Mouse (Mus musculus): ENCODE results near the gene Col4a2. TPM values are rescaled to one million over a fixed set of nuclear protein-coding genes. Genes with fewer than 3 reads are reported as not detected.

Col4a2 gene
- polyA plus RNA-seq, 1 experiment from 2014 or later, result 11.8 TPM

DNA sequence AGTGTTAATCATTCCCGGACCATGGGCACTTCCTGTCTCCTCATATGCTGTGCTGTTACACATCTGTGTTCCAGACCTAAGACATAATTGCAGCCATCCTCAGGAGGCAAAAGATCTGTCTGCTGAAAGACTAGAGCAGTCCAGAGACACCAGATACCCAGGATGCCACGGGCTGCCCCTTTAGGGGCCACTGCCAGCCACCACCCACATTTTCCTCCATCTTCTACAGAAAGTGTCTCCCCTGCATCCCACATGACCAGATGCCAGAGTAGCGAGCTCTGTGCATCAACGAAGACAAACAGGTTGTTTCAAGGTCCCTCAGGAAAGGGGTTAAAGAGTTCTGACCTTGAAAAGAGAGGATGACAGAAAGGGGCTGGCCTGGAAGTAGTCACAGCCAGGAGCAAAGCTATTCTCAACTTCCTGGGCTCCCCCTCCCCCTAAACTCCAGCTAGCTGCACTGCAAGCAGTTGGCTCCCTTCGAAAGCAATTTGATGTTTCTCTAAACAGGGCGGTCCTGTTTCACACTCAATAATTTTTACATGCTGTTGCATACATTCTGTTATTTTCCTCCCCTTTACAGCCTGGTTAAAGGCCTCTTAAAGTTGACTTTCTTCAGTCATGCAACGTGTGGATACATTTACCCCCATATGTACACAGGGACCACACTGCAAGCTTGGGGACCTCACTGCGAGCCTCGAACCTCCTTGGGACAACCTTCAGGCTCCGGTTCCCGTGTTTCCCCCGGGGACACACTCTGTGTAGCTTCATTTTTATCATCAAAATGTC lies 13.9 kb upstream of the Col4a2 start:
- WGBS (ENCODE audit: insufficient replicate concordance), result 65% methylated on average over 12 of the region's 12 CpGs
- no peak for ATAC-seq
- H3K27ac ChIP-seq, result no peak overlapping the region

GRCm38 (mm10) chr8:11299317-11299602 lies 13.3 kb upstream of the Col4a2 start:
- Histone ChIP-seq H3K9ac (no peak overlapping the region), H3K27ac (no peak overlapping the region), H3K27me3 (replicated peaks) (no peaks in the 10 kb centered on the region), H3K36me3 (no peaks in the 10 kb centered on the region), H3K4me3 (no peak overlapping the region), H3K9me3 (replicated peaks) (no peaks in the 10 kb centered on the region), H3K4me1 (no peaks in the 10 kb centered on the region), H3K4me2 (no peak overlapping the region)
- WGBS (ENCODE audit: insufficient replicate concordance), result 53% methylated on average over 3 of the region's 3 CpGs
- no peak for ATAC-seq

More for the DNA sequence above, 13.9 kb upstream of the Col4a2 start:
- no peaks in the 10 kb centered on the region for H3K27me3 ChIP-seq (replicated peaks)
- H3K4me1 ChIP-seq, result no peaks in the 10 kb centered on the region
- no peak overlapping the region for H3K4me3 ChIP-seq
- no peaks in the 10 kb centered on the region for H3K36me3 ChIP-seq
- H3K9ac ChIP-seq, result no peak overlapping the region
- no peak overlapping the region for H3K4me2 ChIP-seq
- no peaks in the 10 kb centered on the region for H3K9me3 ChIP-seq (replicated peaks)

GRCm38 (mm10) chr8:11300436-11300835 lies 12.2 kb upstream of the Col4a2 start:
- Histone ChIP-seq H3K4me2 (no peak overlapping the region), H3K9ac (no peak overlapping the region), H3K27ac (no peak overlapping the region), H3K36me3 (no peaks in the 10 kb centered on the region), H3K4me3 (no peak overlapping the region), H3K27me3 (replicated peaks) (no peaks in the 10 kb centered on the region), H3K4me1 (no peaks in the 10 kb centered on the region), H3K9me3 (replicated peaks) (no peaks in the 10 kb centered on the region)
- ATAC-seq, result no peak
- 67% methylated on average over 8 of the region's 8 CpGs for WGBS (ENCODE audit: insufficient replicate concordance)

DNA sequence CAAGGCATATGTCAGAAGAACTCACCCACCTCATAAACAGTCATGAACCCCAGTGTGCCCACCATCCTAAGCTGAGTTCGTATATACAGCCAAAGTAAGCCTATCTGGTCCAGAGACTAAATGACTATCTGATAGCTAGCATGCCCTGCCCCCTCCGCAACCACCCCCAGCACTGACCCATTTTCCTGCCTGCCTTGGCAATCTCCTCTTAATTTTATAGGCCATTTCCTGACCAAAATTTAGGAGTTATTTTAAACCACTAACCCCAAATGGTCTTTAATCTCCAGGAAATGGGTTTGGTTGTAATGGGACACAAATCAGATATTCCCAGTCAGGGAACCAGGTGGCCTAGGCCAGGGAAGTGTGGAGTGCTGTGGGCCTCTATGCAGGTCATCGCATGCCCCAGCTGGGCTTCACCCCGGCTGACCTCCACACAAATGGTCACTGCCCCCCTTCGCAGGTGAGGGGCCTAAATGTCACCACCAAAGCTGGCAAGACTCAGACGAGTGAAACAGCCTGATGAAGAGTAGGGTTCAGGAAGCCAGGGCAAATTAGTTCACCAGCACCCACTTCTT lies 8.5 kb upstream of the Col4a2 start:
- WGBS (ENCODE audit: insufficient replicate concordance), result 66% methylated on average over 6 of the region's 6 CpGs
- H3K36me3 ChIP-seq, result no peaks in the 10 kb centered on the region
- no peak overlapping the region for H3K27ac ChIP-seq
- H3K4me2 ChIP-seq, result no peak overlapping the region
- H3K4me3 ChIP-seq, result no peak overlapping the region
- H3K27me3 ChIP-seq (replicated peaks), result 0 out of 2 replicates have a peak, but pooled peaks cover under 1% of the 10 kb centered on the region
- H3K4me1 ChIP-seq, result no peaks in the 10 kb centered on the region
- no peak overlapping the region for H3K9ac ChIP-seq
- H3K9me3 ChIP-seq (replicated peaks), result no peaks in the 10 kb centered on the region
- ATAC-seq, result no peak

- no peak for ATAC-seq
- peaks cover 15% of the 10 kb centered on the region for H3K27me3 ChIP-seq (replicated peaks)
- no peaks in the 10 kb centered on the region for H3K9me3 ChIP-seq (replicated peaks)
- WGBS (ENCODE audit: insufficient replicate concordance), result 69% methylated on average over 1 of the region's 1 CpGs
- no peak overlapping the region for H3K27ac ChIP-seq
- H3K36me3 ChIP-seq, result no peaks in the 10 kb centered on the region
- no peak overlapping the region for H3K4me2 ChIP-seq
- no peak overlapping the region for H3K9ac ChIP-seq
- H3K4me1 ChIP-seq, result no peaks in the 10 kb centered on the region
- H3K4me3 ChIP-seq, result no peak overlapping the region
These were observed 7.1 kb upstream of the Col4a2 start for GRCm38 (mm10) chr8:11305539-11305938.

DNA sequence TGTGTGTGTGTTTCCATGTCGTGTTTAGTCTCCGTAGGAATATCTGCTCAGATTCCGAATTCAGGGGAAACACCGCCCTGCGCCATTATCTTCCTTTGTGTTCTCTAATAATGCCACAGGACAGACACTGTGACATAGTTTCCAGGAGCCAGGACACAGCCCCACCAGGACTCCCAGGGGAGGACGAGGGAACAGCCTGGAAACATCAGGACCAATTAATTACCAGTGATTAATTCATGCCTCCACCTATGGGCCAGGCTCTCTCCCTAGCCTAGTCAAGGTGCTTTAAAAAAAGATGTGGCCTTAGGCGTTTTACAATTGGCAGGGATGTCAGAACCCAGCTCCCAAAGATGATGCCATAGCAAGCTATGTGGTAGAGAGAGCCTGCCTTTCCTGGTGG lies 5.2 kb upstream of the Col4a2 start:
- Histone ChIP-seq H3K4me3 (no peak overlapping the region), H3K36me3 (no peaks in the 10 kb centered on the region), H3K9me3 (replicated peaks) (no peaks in the 10 kb centered on the region), H3K27me3 (replicated peaks) (peaks cover 34% of the 10 kb centered on the region), H3K9ac (no peak overlapping the region), H3K4me1 (0 out of 2 replicates have a peak, but pooled peaks cover 4% of the 10 kb centered on the region), H3K27ac (no peak overlapping the region), H3K4me2 (no peak overlapping the region)
- no peak for ATAC-seq
- WGBS (ENCODE audit: insufficient replicate concordance), result 69% methylated on average over 7 of the region's 7 CpGs

DNA sequence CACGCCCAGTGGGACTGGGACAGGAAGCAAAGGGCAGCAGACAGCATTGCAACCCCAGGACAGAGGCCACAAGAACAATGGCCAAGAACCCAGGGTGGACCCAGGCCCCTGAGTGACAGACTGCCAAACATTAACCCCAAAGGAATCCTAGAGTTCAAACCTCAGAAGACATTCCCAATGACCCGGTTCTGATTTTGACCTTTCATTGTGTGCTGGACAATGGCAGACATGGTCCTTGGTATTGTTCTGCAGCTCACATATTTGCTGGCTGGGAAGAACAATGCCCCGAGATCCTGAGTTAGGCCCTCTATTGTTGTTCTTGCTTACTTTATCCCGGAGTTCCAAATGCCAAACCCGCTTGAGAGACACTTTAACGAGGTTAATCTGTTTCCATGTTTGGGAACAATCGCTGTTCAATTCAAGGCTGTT lies 4.0 kb upstream of the Col4a2 start:
- H3K4me1 ChIP-seq, result 0 out of 2 replicates have a peak, but pooled peaks cover 6% of the 10 kb centered on the region
- no peak for ATAC-seq
- H3K4me2 ChIP-seq, result no peak overlapping the region
- no peak overlapping the region for H3K9ac ChIP-seq
- no peaks in the 10 kb centered on the region for H3K9me3 ChIP-seq (replicated peaks)
- H3K27ac ChIP-seq, result no peak overlapping the region
- 45% methylated on average over 7 of the region's 7 CpGs for WGBS (ENCODE audit: insufficient replicate concordance)
- no peak overlapping the region for H3K4me3 ChIP-seq
- H3K27me3 ChIP-seq (replicated peaks), result peaks cover 45% of the 10 kb centered on the region
- no peaks in the 10 kb centered on the region for H3K36me3 ChIP-seq

DNA sequence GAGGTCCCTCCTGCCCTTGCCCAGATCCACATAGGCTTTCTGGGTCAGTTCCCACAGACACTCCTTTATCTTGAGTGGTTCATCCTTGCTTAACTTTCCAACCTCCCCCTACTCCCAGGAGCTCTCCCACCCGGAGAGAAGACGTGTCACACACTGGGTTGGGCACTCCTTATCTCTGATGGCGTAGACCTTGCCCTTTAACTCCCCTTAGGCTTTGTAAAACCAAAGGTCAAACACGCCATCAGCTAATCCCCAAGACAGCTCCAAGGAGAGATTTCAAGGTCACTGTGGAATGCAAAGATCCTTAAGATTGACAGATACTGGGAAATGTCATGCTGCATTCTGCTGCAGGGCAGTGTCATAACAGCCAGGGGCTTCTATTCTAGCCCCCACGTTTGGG lies 3.4 kb upstream of the Col4a2 start:
- Histone ChIP-seq H3K27ac (no peak overlapping the region), H3K9me3 (replicated peaks) (no peaks in the 10 kb centered on the region), H3K4me3 (no peak overlapping the region), H3K4me1 (0 out of 2 replicates have a peak, but pooled peaks cover 9% of the 10 kb centered on the region), H3K4me2 (no peak overlapping the region), H3K36me3 (no peaks in the 10 kb centered on the region), H3K27me3 (replicated peaks) (peaks cover 51% of the 10 kb centered on the region), H3K9ac (no peak overlapping the region)
- ATAC-seq, result no peak
- 28% methylated on average over 5 of the region's 5 CpGs for WGBS (ENCODE audit: insufficient replicate concordance)

DNA sequence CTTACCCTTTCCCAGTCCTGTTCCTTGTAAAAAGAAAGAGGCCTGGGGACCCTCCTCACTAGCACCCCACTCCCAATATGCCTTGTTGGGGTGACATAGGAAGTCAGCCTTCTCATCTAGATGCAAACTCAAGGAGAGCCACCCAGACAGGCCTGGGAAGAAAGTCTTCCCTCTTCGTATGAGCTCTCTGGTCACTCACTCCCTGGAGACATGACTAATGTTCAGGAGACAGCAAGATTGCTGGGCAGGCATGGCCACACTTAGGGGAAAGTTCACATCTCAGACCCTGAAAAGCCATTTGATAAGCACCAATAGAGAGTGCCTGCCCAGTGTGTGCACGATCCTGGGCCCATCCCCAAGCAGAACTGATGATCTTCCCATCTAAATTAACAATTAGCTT lies 2.6 kb upstream of the Col4a2 start:
- peaks cover 60% of the 10 kb centered on the region for H3K27me3 ChIP-seq (replicated peaks)
- no peak overlapping the region for H3K4me3 ChIP-seq
- 40% methylated on average over 2 of the region's 2 CpGs for WGBS (ENCODE audit: insufficient replicate concordance)
- no peak overlapping the region for H3K9ac ChIP-seq
- ATAC-seq, result no peak
- H3K4me1 ChIP-seq, result 0 out of 2 replicates have a peak, but pooled peaks cover 9% of the 10 kb centered on the region
- no peaks in the 10 kb centered on the region for H3K9me3 ChIP-seq (replicated peaks)
- no peak overlapping the region for H3K27ac ChIP-seq
- H3K4me2 ChIP-seq, result no peak overlapping the region
- no peaks in the 10 kb centered on the region for H3K36me3 ChIP-seq

- no peak for ATAC-seq
- Histone ChIP-seq H3K4me1 (0 out of 2 replicates have a peak, but pooled peaks cover 9% of the 10 kb centered on the region), H3K36me3 (no peaks in the 10 kb centered on the region), H3K27me3 (replicated peaks) (peaks cover 74% of the 10 kb centered on the region), H3K27ac (no peak overlapping the region), H3K4me2 (peak overlapping the region; percentile 66), H3K4me3 (peak overlapping the region; percentile 54), H3K9me3 (replicated peaks) (no peaks in the 10 kb centered on the region), H3K9ac (peak overlapping the region; percentile 59)
- 5% methylated on average over 34 of the region's 34 CpGs for WGBS (ENCODE audit: insufficient replicate concordance)
These were observed 790 bp upstream of the Col4a2 start for GRCm38 (mm10) chr8:11311681-11312348.

GRCm38 (mm10) chr8:11313176-11314111 lies 839 bp downstream of the Col4a2 start:
- H3K27me3 ChIP-seq (replicated peaks), result peaks cover 80% of the 10 kb centered on the region
- H3K36me3 ChIP-seq, result no peaks in the 10 kb centered on the region
- no peak for ATAC-seq
- H3K4me3 ChIP-seq, result peak overlapping the region; percentile 54
- no peaks in the 10 kb centered on the region for H3K9me3 ChIP-seq (replicated peaks)
- H3K27ac ChIP-seq, result no peak overlapping the region
- peak overlapping the region; percentile 53 for H3K9ac ChIP-seq
- H3K4me2 ChIP-seq, result peak overlapping the region; percentile 66
- 0 out of 2 replicates have a peak, but pooled peaks cover 9% of the 10 kb centered on the region for H3K4me1 ChIP-seq
- 5% methylated on average over 45 of the region's 45 CpGs for WGBS (ENCODE audit: insufficient replicate concordance)
